Mouse (Mus musculus): ENCODE data around the gene Armh3. TPM values are rescaled to one million over a fixed set of nuclear protein-coding genes. Genes with fewer than 3 reads are reported as not detected.
"Not testable (repeated sequence)": the region's sequence is repeated elsewhere in the genome, so short reads cannot be mapped to it uniquely, and the experiment has no call there.

The Armh3 gene
- polyA plus RNA-seq, 1 experiment = 11.2 TPM

- Histone ChIP-seq H3K4me1 (replicated peaks; ENCODE audit: control insufficient read depth, insufficient read depth, low read length) (peaks cover 2% of the 10 kb centered on the region; the same call in 1 of the 2 replicates), H3K27me3 (ENCODE audit: control insufficient read depth, insufficient read depth, low read length) (no peaks in the 10 kb centered on the region), H3K36me3 (ENCODE audit: control insufficient read depth, insufficient read depth, low read length) (no peaks in the 10 kb centered on the region), H3K4me3 (ENCODE audit: control insufficient read depth, insufficient read depth, low read length) (no peak overlapping the region), H3K27ac (ENCODE audit: control insufficient read depth, insufficient read depth, low read length) (no peak overlapping the region)
- DNase-seq = no peak
- 14% methylated on average over 8 of the region's 8 CpGs for WGBS
- TF ChIP-seq POLR2A (IDR thresholded peaks at IDR 0.05; ENCODE audit: control insufficient read depth, extremely low read depth, insufficient read depth, low read length, poor library complexity) (no peak), CTCF (IDR thresholded peaks at IDR 0.05; ENCODE audit: borderline replicate concordance, control insufficient read depth, extremely low read depth, insufficient read depth, low read length, poor library complexity) (no peak)
These were observed 468 bp upstream of the Armh3 start for GRCm38 (mm10) chr19:45998694-45999217.

GRCm38 (mm10) chr19:45997365-45997764 lies 923 bp downstream of the Armh3 start:
- no peak for TF ChIP-seq POLR2A (IDR thresholded peaks at IDR 0.05; ENCODE audit: control insufficient read depth, extremely low read depth, insufficient read depth, low read length, poor library complexity)
- TF ChIP-seq CTCF (IDR thresholded peaks at IDR 0.05; ENCODE audit: borderline replicate concordance, control insufficient read depth, extremely low read depth, insufficient read depth, low read length, poor library complexity) = no peak
- Histone ChIP-seq H3K4me1 (replicated peaks; ENCODE audit: control insufficient read depth, insufficient read depth, low read length) (no peaks in the 10 kb centered on the region; the same call in 1 of the 2 replicates), H3K27ac (ENCODE audit: control insufficient read depth, insufficient read depth, low read length) (no peak overlapping the region), H3K27me3 (ENCODE audit: control insufficient read depth, insufficient read depth, low read length) (no peaks in the 10 kb centered on the region), H3K36me3 (ENCODE audit: control insufficient read depth, insufficient read depth, low read length) (no peaks in the 10 kb centered on the region), H3K4me3 (ENCODE audit: control insufficient read depth, insufficient read depth, low read length) (no peak overlapping the region)
- 41% methylated on average over 5 of the region's 5 CpGs for WGBS
- DNase-seq = no peak

DNA sequence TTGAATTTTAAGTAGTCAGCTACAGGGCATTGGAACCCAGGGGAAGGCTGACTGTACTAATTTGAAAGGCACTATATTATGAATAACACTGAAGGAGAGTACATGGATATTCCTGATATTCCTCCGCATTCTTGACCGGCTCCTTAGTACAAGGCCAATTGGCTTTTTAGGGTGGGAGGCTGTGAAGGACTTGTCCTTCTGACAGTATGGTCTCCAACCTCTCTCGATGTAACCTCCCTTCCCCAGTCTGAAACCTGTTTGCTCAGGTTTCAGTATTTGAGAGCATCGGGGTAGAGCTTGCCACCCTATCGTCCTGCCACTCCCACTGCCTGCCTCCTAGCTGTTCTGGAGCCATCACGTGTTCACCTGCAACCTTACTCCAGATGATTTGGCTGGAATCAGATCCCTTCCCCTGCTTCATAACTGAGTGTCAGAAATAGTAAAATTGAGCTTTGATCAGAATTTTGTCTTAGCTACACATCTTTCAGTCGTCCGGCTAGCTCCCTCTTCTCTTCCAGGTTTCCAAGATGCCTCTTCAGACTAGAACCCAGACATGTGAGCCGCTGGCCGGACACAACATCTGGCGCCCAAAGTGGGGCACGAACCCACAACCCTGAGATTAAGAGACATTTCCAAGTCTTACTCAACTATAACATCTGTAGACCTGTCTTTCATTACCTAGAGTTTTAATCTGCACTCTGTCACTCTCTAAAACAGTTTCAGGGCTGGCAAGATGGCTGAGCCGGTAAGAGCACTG lies 4.1 kb downstream of the Armh3 start:
- Histone ChIP-seq H3K27ac (ENCODE audit: control insufficient read depth, insufficient read depth, low read length) (no peak overlapping the region), H3K4me3 (ENCODE audit: control insufficient read depth, insufficient read depth, low read length) (no peak overlapping the region), H3K36me3 (ENCODE audit: control insufficient read depth, insufficient read depth, low read length) (no peaks in the 10 kb centered on the region), H3K27me3 (ENCODE audit: control insufficient read depth, insufficient read depth, low read length) (no peaks in the 10 kb centered on the region), H3K4me1 (replicated peaks; ENCODE audit: control insufficient read depth, insufficient read depth, low read length) (no peaks in the 10 kb centered on the region; the same call in 1 of the 2 replicates)
- TF ChIP-seq POLR2A (IDR thresholded peaks at IDR 0.05; ENCODE audit: control insufficient read depth, extremely low read depth, insufficient read depth, low read length, poor library complexity) = no peak
- TF ChIP-seq CTCF (IDR thresholded peaks at IDR 0.05; ENCODE audit: borderline replicate concordance, control insufficient read depth, extremely low read depth, insufficient read depth, low read length, poor library complexity) = no peak
- no peak for DNase-seq
- 98% methylated on average over 13 of the region's 13 CpGs for WGBS

GRCm38 (mm10) chr19:45993441-45993840 lies 4.8 kb downstream of the Armh3 start:
- H3K4me1 ChIP-seq (replicated peaks; ENCODE audit: control insufficient read depth, insufficient read depth, low read length); DNase-seq; H3K27ac ChIP-seq (ENCODE audit: control insufficient read depth, insufficient read depth, low read length); H3K4me3 ChIP-seq (ENCODE audit: control insufficient read depth, insufficient read depth, low read length); H3K27me3 ChIP-seq (ENCODE audit: control insufficient read depth, insufficient read depth, low read length); H3K36me3 ChIP-seq (ENCODE audit: control insufficient read depth, insufficient read depth, low read length): not testable (repeated sequence)
- 96% methylated on average over 6 of the region's 6 CpGs for WGBS

GRCm38 (mm10) chr19:45991171-45991570 lies 7.1 kb downstream of the Armh3 start:
- no peak overlapping the region for H3K27ac ChIP-seq (ENCODE audit: control insufficient read depth, insufficient read depth, low read length)
- no peaks in the 10 kb centered on the region for H3K27me3 ChIP-seq (ENCODE audit: control insufficient read depth, insufficient read depth, low read length)
- TF ChIP-seq POLR2A (IDR thresholded peaks at IDR 0.05; ENCODE audit: control insufficient read depth, extremely low read depth, insufficient read depth, low read length, poor library complexity) (no peak), CTCF (IDR thresholded peaks at IDR 0.05; ENCODE audit: borderline replicate concordance, control insufficient read depth, extremely low read depth, insufficient read depth, low read length, poor library complexity) (no peak)
- WGBS = 97% methylated on average over 3 of the region's 3 CpGs
- DNase-seq = no peak
- no peaks in the 10 kb centered on the region for H3K36me3 ChIP-seq (ENCODE audit: control insufficient read depth, insufficient read depth, low read length)
- H3K4me1 ChIP-seq (replicated peaks; ENCODE audit: control insufficient read depth, insufficient read depth, low read length) = no peaks in the 10 kb centered on the region
- H3K4me3 ChIP-seq (ENCODE audit: control insufficient read depth, insufficient read depth, low read length) = no peak overlapping the region

DNA sequence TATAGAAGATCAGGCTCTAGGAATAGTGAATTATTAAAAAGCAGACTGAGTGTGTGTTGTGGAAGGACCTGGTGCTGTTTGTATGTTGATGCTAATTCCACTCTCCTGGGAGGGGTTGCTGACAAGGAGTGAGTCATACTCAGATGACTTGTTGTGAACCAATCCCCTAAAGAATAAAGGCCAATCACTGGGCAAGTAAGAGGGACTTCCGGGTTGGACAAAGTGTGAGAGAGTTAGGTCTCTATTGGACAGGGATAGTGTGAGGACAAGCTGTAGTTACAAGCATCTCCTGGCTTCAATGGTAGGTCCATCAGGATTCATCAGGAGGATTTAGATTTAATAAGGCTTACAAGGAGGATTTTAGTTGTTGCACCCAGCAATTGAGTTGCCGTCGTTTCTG lies 10.1 kb downstream of the Armh3 start:
- 93% methylated on average over 3 of the region's 3 CpGs for WGBS
- TF ChIP-seq POLR2A (IDR thresholded peaks at IDR 0.05; ENCODE audit: control insufficient read depth, extremely low read depth, insufficient read depth, low read length, poor library complexity) (no peak), CTCF (IDR thresholded peaks at IDR 0.05; ENCODE audit: borderline replicate concordance, control insufficient read depth, extremely low read depth, insufficient read depth, low read length, poor library complexity) (no peak)

DNA sequence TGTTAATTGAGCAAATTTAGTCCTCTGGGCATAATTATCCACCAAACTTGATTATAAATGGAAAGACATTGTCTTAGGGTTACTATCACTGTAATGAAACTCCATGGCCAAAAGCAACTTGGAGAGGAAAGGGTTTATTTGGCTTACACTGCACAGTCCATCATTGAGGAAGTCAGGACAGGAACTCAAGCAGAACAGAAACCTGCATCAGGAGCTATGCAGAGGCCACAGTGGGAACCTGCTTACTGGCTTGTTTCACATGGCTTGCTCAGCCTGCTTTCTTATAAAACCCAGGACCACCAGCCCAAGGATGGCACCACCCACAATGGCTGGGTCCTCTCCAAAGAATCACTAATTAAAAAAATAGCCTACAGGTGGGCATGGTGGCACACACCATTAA lies 13.9 kb downstream of the Armh3 start:
- Histone ChIP-seq H3K27ac (ENCODE audit: control insufficient read depth, insufficient read depth, low read length) (no peak overlapping the region), H3K4me3 (ENCODE audit: control insufficient read depth, insufficient read depth, low read length) (no peak overlapping the region), H3K36me3 (ENCODE audit: control insufficient read depth, insufficient read depth, low read length) (no peaks in the 10 kb centered on the region), H3K27me3 (ENCODE audit: control insufficient read depth, insufficient read depth, low read length) (no peaks in the 10 kb centered on the region), H3K4me1 (replicated peaks; ENCODE audit: control insufficient read depth, insufficient read depth, low read length) (no peaks in the 10 kb centered on the region)
- TF ChIP-seq CTCF (IDR thresholded peaks at IDR 0.05; ENCODE audit: borderline replicate concordance, control insufficient read depth, extremely low read depth, insufficient read depth, low read length, poor library complexity) (no peak), POLR2A (IDR thresholded peaks at IDR 0.05; ENCODE audit: control insufficient read depth, extremely low read depth, insufficient read depth, low read length, poor library complexity) (no peak)
- DNase-seq = no peak

More for the DNA sequence above, 10.1 kb downstream of the Armh3 start:
- Histone ChIP-seq H3K4me3 (ENCODE audit: control insufficient read depth, insufficient read depth, low read length) (no peak overlapping the region), H3K36me3 (ENCODE audit: control insufficient read depth, insufficient read depth, low read length) (no peaks in the 10 kb centered on the region), H3K27ac (ENCODE audit: control insufficient read depth, insufficient read depth, low read length) (no peak overlapping the region), H3K4me1 (replicated peaks; ENCODE audit: control insufficient read depth, insufficient read depth, low read length) (no peaks in the 10 kb centered on the region), H3K27me3 (ENCODE audit: control insufficient read depth, insufficient read depth, low read length) (no peaks in the 10 kb centered on the region)
- no peak for DNase-seq

All from thymus, adult 2 months (tissue).